Mouse (Mus musculus) erythroblast, embryonic 14.5 days (primary cell): Measurements from ENCODE around the gene Styk1.

Experiments used
- GATA1 ChIP-seq: IDR thresholded peaks from 2 replicates; pipeline ENCODE4 v1.6.1; 2012; ENCODE audit warnings: low read length, inconsistent platforms, mixed read lengths
- TAL1 ChIP-seq: IDR thresholded peaks from 3 replicates; pipeline ENCODE4 v1.6.1; 2012; ENCODE audit warnings: low read length, inconsistent platforms, mixed read lengths

DNA sequence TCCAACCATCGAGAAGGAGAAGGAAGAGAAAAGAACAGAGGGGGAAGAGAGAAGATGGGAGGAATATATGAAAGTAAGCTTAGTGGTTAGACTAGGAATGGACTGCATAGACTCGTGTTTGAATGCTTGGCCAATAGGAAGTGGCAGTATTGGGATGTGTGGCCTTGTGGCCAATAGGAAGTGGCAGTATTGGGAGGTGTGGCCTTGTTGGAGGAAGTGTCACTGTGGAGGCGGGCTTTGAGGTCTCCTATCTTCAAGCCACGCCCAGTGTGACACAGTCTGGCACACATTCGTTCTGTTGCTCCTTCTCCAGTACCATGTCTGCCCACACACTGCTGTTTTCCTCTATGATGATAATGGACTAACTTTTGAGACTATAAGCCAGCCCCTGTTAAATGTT lies 7.3 kb upstream of the Styk1 start:
- TF ChIP-seq TAL1 (no peak), GATA1 (no peak)
